Mouse (Mus musculus) heart, embryonic 14.5 days (tissue): ENCODE data around the gene Pdk1. TPM values are rescaled to one million over a fixed set of nuclear protein-coding genes. Genes with fewer than 3 reads are reported as not detected.
A peak's percentile ranks its signal among the peaks of the same experiment; 100 is the strongest.

Experiments used
- ATAC-seq: fragments of 200-750 bp; cut with Nextera tagmentation; 2 replicates; pipeline ENCODE4 v1.8.0; 2017; ENCODE audit warnings: low read depth, moderate TSS enrichment; ENCODE audit not compliant: insufficient number of reproducible peaks, insufficient read depth, low FRiP score
- H3K27ac ChIP-seq, 2 experiments: fragments of 200-500 bp in 1 of 2; fragments of 300-500 bp in 1 of 2; sonication (generic) in 1 of 2; replicated peaks in 1 of 2; 2 replicates each; pipeline ENCODE4 v1.5.1; 2012 to 2014; ENCODE audit warnings: low read depth in 2 of 2, low read length in 2 of 2, control low read depth in 1 of 2, mild to moderate bottlenecking in 1 of 2, mixed read lengths in 1 of 2; ENCODE audit not compliant: control insufficient read depth in 1 of 2, insufficient read depth in 1 of 2
- H3K27me3 ChIP-seq: fragments of 300-500 bp; sonication (generic); 2 replicates; pipeline ENCODE4 v1.6.1; 2014; ENCODE audit warnings: mild to moderate bottlenecking, low read length, control low read depth; ENCODE audit not compliant: control insufficient read depth, insufficient read depth
- H3K36me3 ChIP-seq: fragments of 300-500 bp; sonication (generic); 2 replicates; pipeline ENCODE4 v1.6.1; 2014; ENCODE audit warnings: mild to moderate bottlenecking, control low read depth, low read length, mixed read lengths; ENCODE audit not compliant: control insufficient read depth, insufficient read depth
- H3K4me1 ChIP-seq, 2 experiments: fragments of 200-500 bp in 1 of 2; fragments of 300-500 bp in 1 of 2; sonication (generic) in 1 of 2; 2 replicates each; pipeline ENCODE4 v1.6.1; 2012 to 2014; ENCODE audit warnings: low read length in 2 of 2, control low read depth in 1 of 2, mixed read lengths in 1 of 2; ENCODE audit not compliant: control insufficient read depth in 2 of 2, insufficient read depth in 2 of 2
- H3K4me2 ChIP-seq: fragments of 300-500 bp; sonication (generic); 2 replicates; pipeline ENCODE4 v1.6.1; 2014; ENCODE audit warnings: mild to moderate bottlenecking, low read length
- H3K4me3 ChIP-seq, 2 experiments: fragments of 200-500 bp in 1 of 2; fragments of 300-500 bp in 1 of 2; sonication (generic) in 1 of 2; 2 replicates each; pipeline ENCODE4 v1.5.1; 2012 to 2014; ENCODE audit warnings: low read length in 2 of 2, mild to moderate bottlenecking in 2 of 2, control low read depth in 1 of 2, low read depth in 1 of 2, moderate library complexity in 1 of 2; ENCODE audit not compliant: control insufficient read depth in 1 of 2, insufficient read depth in 1 of 2
- H3K9ac ChIP-seq: fragments of 300-500 bp; sonication (generic); 2 replicates; pipeline ENCODE4 v1.6.1; 2014; ENCODE audit warnings: mild to moderate bottlenecking, low read length
- H3K9me3 ChIP-seq: fragments of 300-500 bp; sonication (generic); 2 replicates; pipeline ENCODE4 v1.6.1; 2016; ENCODE audit warnings: low read length, control low read depth; ENCODE audit not compliant: control insufficient read depth
- WGBS: fragments of 180-500 bp; shearing (Covaris S2); extraction: QIAGEN DNeasy Blood & Tissue Kit; methylation state at CpG from one replicate; pipeline ENCODE4 v1.1.7; 2014; 5-methylcytosine and 5-hydroxymethylcytosine counted together
- polyA plus RNA-seq: library from polyadenylated mRNA; unstranded; fragments of >200 nt; fragmentation: Nextera tagmentation; extraction: Ambion mirVana; gene quantifications from 2 replicates; pipeline ENCODE4 v1.2.1, GENCODE M21; 2014

Pdk1 gene
- polyA plus RNA-seq, 1 experiment from 2014 or later, result 129 TPM

- no peak for ATAC-seq
- peak overlapping the region; percentile 23 to 79 for H3K27ac ChIP-seq
Observed at GRCm38 (mm10) chr2:71938716-71939393, 65.8 kb downstream of the Pdk1 start.

GRCm38 (mm10) chr2:71941005-71941720 lies 68.1 kb downstream of the Pdk1 start:
- ATAC-seq, result no peak
- Histone ChIP-seq H3K27me3 (no peaks in the 10 kb centered on the region), H3K4me3 (no peak overlapping the region), H3K4me1 (peaks cover 3 to 11% of the 10 kb centered on the region in 2 experiments; a peak in 2 of 4 replicates), H3K27ac (no peak overlapping the region), H3K4me2 (no peak overlapping the region), H3K9ac (no peak overlapping the region), H3K9me3 (0 out of 2 replicates have a peak, but pooled peaks cover 2% of the 10 kb centered on the region), H3K36me3 (no peaks in the 10 kb centered on the region)
- WGBS, result 89% methylated on average over 3 of the region's 3 CpGs

More at GRCm38 (mm10) chr2:71938716-71939393, 65.8 kb downstream of the Pdk1 start:
- peak overlapping the region; percentile 19; the same call in 1 of the 2 replicates for H3K4me2 ChIP-seq
- 0 out of 2 replicates have a peak, but pooled peaks cover 2% of the 10 kb centered on the region for H3K9me3 ChIP-seq
- H3K9ac ChIP-seq, result no peak overlapping the region
- 20% methylated on average over 6 of the region's 6 CpGs for WGBS
- no peak overlapping the region for H3K4me3 ChIP-seq
- peaks cover 3 to 11% of the 10 kb centered on the region in 2 experiments; a peak in 2 of 4 replicates for H3K4me1 ChIP-seq
- no peaks in the 10 kb centered on the region for H3K36me3 ChIP-seq
- H3K27me3 ChIP-seq, result no peaks in the 10 kb centered on the region

- WGBS, result 93% methylated on average over 5 of the region's 5 CpGs
- Histone ChIP-seq H3K4me2 (no peak overlapping the region), H3K9ac (no peak overlapping the region), H3K36me3 (no peaks in the 10 kb centered on the region), H3K4me3 (no peak overlapping the region), H3K9me3 (0 out of 2 replicates have a peak, but pooled peaks cover 2% of the 10 kb centered on the region), H3K27me3 (no peaks in the 10 kb centered on the region), H3K4me1 (peaks cover 3 to 11% of the 10 kb centered on the region in 2 experiments; a peak in 2 of 4 replicates), H3K27ac (no peak overlapping the region)
- no peak for ATAC-seq
Observed at GRCm38 (mm10) chr2:71941721-71942087, 68.7 kb downstream of the Pdk1 start.

- Histone ChIP-seq H3K4me1 (no peaks in the 10 kb centered on the region), H3K9ac (no peak overlapping the region), H3K4me3 (no peak overlapping the region), H3K27me3 (no peaks in the 10 kb centered on the region), H3K27ac (no peak overlapping the region), H3K36me3 (no peaks in the 10 kb centered on the region), H3K4me2 (no peak overlapping the region), H3K9me3 (no peaks in the 10 kb centered on the region)
- WGBS, result 89% methylated on average over 4 of the region's 4 CpGs
- no peak for ATAC-seq
Observed at GRCm38 (mm10) chr2:71951212-71951611, 78.2 kb downstream of the Pdk1 start.

Other genes starting within 250 kb of the Pdk1 start
- gene Itga6, start 127.6 kb upstream of the Pdk1 start, polyA plus RNA-seq, result 96.4 and 103 TPM in 2 replicates
- 3.0 and 3.2 TPM in 2 replicates for gene Rapgef4, start 108.0 kb downstream of the Pdk1 start, polyA plus RNA-seq